Mouse (Mus musculus) gastrocnemius, postnatal 25 days (tissue): ENCODE data around the gene Ttyh2. TPM values are rescaled to one million over a fixed set of nuclear protein-coding genes. Genes with fewer than 3 reads are reported as not detected.

Source experiments
- DNase-seq: peaks from one replicate; pipeline ENCODE4 v3.0.0; 2022
- total RNA-seq, 2 experiments: library from RNA; stranded (reverse); gene quantifications; 1 replicate in 1 of 2; 2 replicates in 1 of 2; pipeline ENCODE4 v1.2.3; 2021

Ttyh2 gene
- total RNA-seq, 2 experiments from 2014 or later = 17.9 to 20.1 TPM

GRCm38 (mm10) chr11:114706358-114706757 is 31.1 kb downstream of the Ttyh2 start:
- DNase-seq = no peak

GRCm38 (mm10) chr11:114711393-114711792 is 36.2 kb downstream of the Ttyh2 start:
- no peak for DNase-seq

- no peak for DNase-seq
Measured at GRCm38 (mm10) chr11:114711861-114712260, 36.6 kb downstream of the Ttyh2 start.

GRCm38 (mm10) chr11:114714526-114714925 is 39.3 kb downstream of the Ttyh2 start:
- DNase-seq = no peak

- peak; percentile 71 for DNase-seq
Measured at GRCm38 (mm10) chr11:114715531-114715930, 40.3 kb downstream of the Ttyh2 start.

GRCm38 (mm10) chr11:114720535-114720934 is 45.3 kb downstream of the Ttyh2 start:
- DNase-seq = no peak

- no peak for DNase-seq
Measured at GRCm38 (mm10) chr11:114722438-114722837, 47.2 kb downstream of the Ttyh2 start.

- no peak for DNase-seq
Measured at GRCm38 (mm10) chr11:114723030-114723429, 47.8 kb downstream of the Ttyh2 start.

GRCm38 (mm10) chr11:114724787-114725590 is 49.8 kb downstream of the Ttyh2 start:
- peak; percentile 74 for DNase-seq

GRCm38 (mm10) chr11:114726965-114727825 is 52.0 kb downstream of the Ttyh2 start, which contains the start of gene Dnaic2:
Dnaic2 (plus strand) TSS chr11:114727408.
- peak; percentile 76 for DNase-seq

GRCm38 (mm10) chr11:114727826-114728186 is 52.6 kb downstream of the Ttyh2 start:
- DNase-seq = no peak

- DNase-seq = no peak
Measured at GRCm38 (mm10) chr11:114728333-114728732, 53.1 kb downstream of the Ttyh2 start.

- no peak for DNase-seq
Measured at GRCm38 (mm10) chr11:114729832-114730363, 54.7 kb downstream of the Ttyh2 start.

- DNase-seq = no peak
Measured at GRCm38 (mm10) chr11:114731711-114732110, 56.5 kb downstream of the Ttyh2 start.

GRCm38 (mm10) chr11:114732890-114733289 is 57.7 kb downstream of the Ttyh2 start:
- no peak for DNase-seq

GRCm38 (mm10) chr11:114736111-114736510 is 60.9 kb downstream of the Ttyh2 start:
- no peak for DNase-seq

- peak; percentile 30 for DNase-seq
Measured at GRCm38 (mm10) chr11:114736913-114737624, 61.8 kb downstream of the Ttyh2 start.

- DNase-seq = no peak
Measured at GRCm38 (mm10) chr11:114740598-114740997, 65.4 kb downstream of the Ttyh2 start.

- DNase-seq = no peak
Measured at GRCm38 (mm10) chr11:114741451-114741850, 66.2 kb downstream of the Ttyh2 start.

GRCm38 (mm10) chr11:114745134-114745533 is 69.9 kb downstream of the Ttyh2 start:
- peak; percentile 73 for DNase-seq

- no peak for DNase-seq
Measured at GRCm38 (mm10) chr11:114747564-114748138, 72.4 kb downstream of the Ttyh2 start.
